Mouse (Mus musculus): ENCODE results near the gene Scaf8. TPM values are rescaled to one million over a fixed set of nuclear protein-coding genes. Genes with fewer than 3 reads are reported as not detected.

Gene Scaf8
- polyA plus RNA-seq, 1 experiment: 52.7 TPM

DNA sequence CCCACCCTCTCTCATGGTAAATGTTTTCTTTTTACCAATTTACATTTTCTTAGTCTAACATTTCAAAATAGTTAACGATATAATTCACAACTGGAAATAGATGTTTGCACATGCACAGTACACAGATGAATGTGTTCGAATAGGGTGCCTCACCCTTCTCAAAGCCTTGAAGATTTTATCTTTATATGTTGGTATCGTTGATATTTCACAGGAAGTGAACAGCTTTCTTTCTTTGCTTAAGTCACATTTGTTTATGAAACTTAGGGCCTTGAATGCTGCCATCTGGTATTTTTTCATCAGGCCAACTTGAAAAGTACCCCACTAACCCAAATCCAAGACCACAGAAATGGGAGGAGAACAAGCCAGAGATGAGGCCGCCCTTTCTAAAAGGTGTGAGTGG lies 94.8 kb downstream of the Scaf8 start:
- WGBS: 31% methylated on average over 4 of the region's 4 CpGs
- H3K36me3 ChIP-seq (ENCODE audit: control insufficient read depth, insufficient read depth, low read length): peaks cover 6% of the 10 kb centered on the region
- no peak for DNase-seq

DNA sequence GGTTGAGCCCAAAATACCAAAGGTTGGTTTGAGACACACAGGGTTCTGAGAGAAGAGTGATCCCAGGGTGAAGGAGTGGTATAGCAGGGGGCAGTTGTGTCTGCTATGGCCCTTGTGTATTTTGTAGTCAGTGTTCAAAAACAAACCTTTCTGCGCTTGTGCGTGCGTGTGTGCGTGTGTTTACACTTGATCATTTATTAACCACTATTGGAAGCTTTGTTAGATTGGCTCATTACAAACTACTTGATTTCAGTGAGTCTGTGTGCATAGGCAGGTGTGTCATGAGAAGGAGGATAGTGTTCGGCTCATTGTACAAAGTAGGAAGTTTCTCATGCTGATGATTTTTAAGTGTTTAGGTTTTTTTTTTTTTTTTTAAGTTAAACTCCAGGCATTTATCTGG lies 95.4 kb downstream of the Scaf8 start:
- WGBS: 97% methylated on average over 5 of the region's 5 CpGs
- TF ChIP-seq POLR2A (IDR thresholded peaks at IDR 0.05; ENCODE audit: control insufficient read depth, extremely low read depth, insufficient read depth, low read length, poor library complexity) (no peak), CTCF (IDR thresholded peaks at IDR 0.05; ENCODE audit: borderline replicate concordance, control insufficient read depth, extremely low read depth, insufficient read depth, low read length, poor library complexity) (no peak)
- H3K27me3 ChIP-seq (ENCODE audit: control insufficient read depth, insufficient read depth, low read length): no peaks in the 10 kb centered on the region
- H3K4me1 ChIP-seq (replicated peaks; ENCODE audit: control insufficient read depth, insufficient read depth, low read length): peaks cover 5% of the 10 kb centered on the region; the same call in 1 of the 2 replicates
- H3K4me3 ChIP-seq (ENCODE audit: control insufficient read depth, insufficient read depth, low read length): no peak overlapping the region
- no peak overlapping the region for H3K27ac ChIP-seq (ENCODE audit: control insufficient read depth, insufficient read depth, low read length)
- H3K36me3 ChIP-seq (ENCODE audit: control insufficient read depth, insufficient read depth, low read length): peaks cover 6% of the 10 kb centered on the region
- no peak for DNase-seq

More for the DNA sequence above, 94.8 kb downstream of the Scaf8 start:
- H3K4me1 ChIP-seq (replicated peaks; ENCODE audit: control insufficient read depth, insufficient read depth, low read length): peaks cover 5% of the 10 kb centered on the region; the same call in 1 of the 2 replicates
- TF ChIP-seq POLR2A (IDR thresholded peaks at IDR 0.05; ENCODE audit: control insufficient read depth, extremely low read depth, insufficient read depth, low read length, poor library complexity) (no peak), CTCF (IDR thresholded peaks at IDR 0.05; ENCODE audit: borderline replicate concordance, control insufficient read depth, extremely low read depth, insufficient read depth, low read length, poor library complexity) (no peak)
- no peak overlapping the region for H3K27ac ChIP-seq (ENCODE audit: control insufficient read depth, insufficient read depth, low read length)
- H3K27me3 ChIP-seq (ENCODE audit: control insufficient read depth, insufficient read depth, low read length): no peaks in the 10 kb centered on the region
- no peak overlapping the region for H3K4me3 ChIP-seq (ENCODE audit: control insufficient read depth, insufficient read depth, low read length)

DNA sequence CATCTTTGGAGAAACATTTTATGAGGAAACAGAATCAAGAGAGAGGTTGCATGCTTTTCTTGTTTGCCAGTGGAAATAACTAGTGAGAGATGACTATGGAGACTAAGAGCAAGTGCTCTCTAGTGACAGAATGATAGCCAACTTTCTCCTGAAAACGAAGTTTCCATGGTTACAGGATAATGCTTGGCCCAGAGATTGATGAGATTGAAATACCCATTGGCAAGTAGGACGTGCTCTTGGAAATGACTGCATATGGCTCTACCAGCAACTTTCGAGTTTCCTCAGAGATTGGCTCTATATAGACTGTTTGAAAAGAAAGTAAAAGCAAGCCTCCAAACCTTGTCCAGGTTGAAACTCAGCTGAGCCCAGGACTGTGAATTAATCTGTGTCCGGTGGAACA lies 97.3 kb downstream of the Scaf8 start:
- 95% methylated on average over 4 of the region's 4 CpGs for WGBS
- no peak overlapping the region for H3K4me3 ChIP-seq (ENCODE audit: control insufficient read depth, insufficient read depth, low read length)
- DNase-seq: no peak

DNA sequence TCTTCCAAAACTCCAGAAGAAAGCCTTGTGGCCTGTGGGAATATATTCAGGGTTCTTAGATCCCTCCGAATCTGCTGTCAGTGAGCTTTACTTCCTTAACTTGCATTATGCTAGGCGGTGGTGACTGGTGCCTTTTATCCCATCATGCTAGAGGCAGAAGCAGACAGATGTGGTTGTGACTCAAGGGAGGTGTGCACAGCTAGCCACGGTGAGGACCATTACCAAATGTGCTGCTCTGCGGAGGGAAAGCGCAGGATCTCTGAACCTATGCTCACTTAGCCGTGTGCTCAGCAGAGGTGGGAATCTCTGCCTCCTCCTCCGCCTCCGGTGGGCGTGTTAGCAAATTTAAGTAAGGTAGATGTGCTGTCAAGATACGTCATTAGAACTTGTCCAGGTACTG lies 98.1 kb downstream of the Scaf8 start:
- TF ChIP-seq CTCF (IDR thresholded peaks at IDR 0.05; ENCODE audit: borderline replicate concordance, control insufficient read depth, extremely low read depth, insufficient read depth, low read length, poor library complexity) (no peak), POLR2A (IDR thresholded peaks at IDR 0.05; ENCODE audit: control insufficient read depth, extremely low read depth, insufficient read depth, low read length, poor library complexity) (no peak)
- Histone ChIP-seq H3K36me3 (ENCODE audit: control insufficient read depth, insufficient read depth, low read length) (no peaks in the 10 kb centered on the region), H3K4me3 (ENCODE audit: control insufficient read depth, insufficient read depth, low read length) (no peak overlapping the region), H3K27ac (ENCODE audit: control insufficient read depth, insufficient read depth, low read length) (no peak overlapping the region), H3K27me3 (ENCODE audit: control insufficient read depth, insufficient read depth, low read length) (no peaks in the 10 kb centered on the region), H3K4me1 (replicated peaks; ENCODE audit: control insufficient read depth, insufficient read depth, low read length) (peaks cover 5% of the 10 kb centered on the region; the same call in 1 of the 2 replicates)
- WGBS: 93% methylated on average over 10 of the region's 10 CpGs
- no peak for DNase-seq

More for the DNA sequence above, 97.3 kb downstream of the Scaf8 start:
- TF ChIP-seq POLR2A (IDR thresholded peaks at IDR 0.05; ENCODE audit: control insufficient read depth, extremely low read depth, insufficient read depth, low read length, poor library complexity) (no peak), CTCF (IDR thresholded peaks at IDR 0.05; ENCODE audit: borderline replicate concordance, control insufficient read depth, extremely low read depth, insufficient read depth, low read length, poor library complexity) (no peak)
- Histone ChIP-seq H3K36me3 (ENCODE audit: control insufficient read depth, insufficient read depth, low read length) (no peaks in the 10 kb centered on the region; the same call in 1 of the 2 replicates), H3K27ac (ENCODE audit: control insufficient read depth, insufficient read depth, low read length) (no peak overlapping the region), H3K27me3 (ENCODE audit: control insufficient read depth, insufficient read depth, low read length) (no peaks in the 10 kb centered on the region), H3K4me1 (replicated peaks; ENCODE audit: control insufficient read depth, insufficient read depth, low read length) (peaks cover 5% of the 10 kb centered on the region; the same call in 1 of the 2 replicates)

DNA sequence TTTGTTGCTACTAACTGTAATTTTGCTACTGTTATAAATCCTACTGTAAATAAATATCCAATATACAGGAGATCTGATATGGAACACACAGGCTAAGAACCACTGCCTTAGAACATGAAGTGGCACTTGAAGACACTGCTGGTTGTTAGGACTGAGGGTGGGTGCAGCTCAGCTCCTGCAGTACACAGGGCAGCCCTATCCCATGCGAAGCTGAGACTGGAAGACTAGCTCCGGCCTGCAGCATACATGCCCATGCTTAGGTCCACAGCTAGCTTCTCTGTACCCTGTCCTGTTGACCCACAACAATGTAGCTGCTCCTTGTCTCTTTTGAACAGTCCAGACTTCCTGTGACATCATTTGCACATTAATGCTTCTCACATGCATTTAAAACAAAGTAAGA lies 100.1 kb downstream of the Scaf8 start:
- Histone ChIP-seq H3K27me3 (ENCODE audit: control insufficient read depth, insufficient read depth, low read length) (no peaks in the 10 kb centered on the region), H3K27ac (ENCODE audit: control insufficient read depth, insufficient read depth, low read length) (no peak overlapping the region), H3K4me1 (replicated peaks; ENCODE audit: control insufficient read depth, insufficient read depth, low read length) (no peaks in the 10 kb centered on the region), H3K36me3 (ENCODE audit: control insufficient read depth, insufficient read depth, low read length) (no peaks in the 10 kb centered on the region), H3K4me3 (ENCODE audit: control insufficient read depth, insufficient read depth, low read length) (no peak overlapping the region)
- 97% methylated on average over 2 of the region's 2 CpGs for WGBS
- TF ChIP-seq CTCF (IDR thresholded peaks at IDR 0.05; ENCODE audit: borderline replicate concordance, control insufficient read depth, extremely low read depth, insufficient read depth, low read length, poor library complexity): no peak
- TF ChIP-seq POLR2A (IDR thresholded peaks at IDR 0.05; ENCODE audit: control insufficient read depth, extremely low read depth, insufficient read depth, low read length, poor library complexity): no peak
- no peak for DNase-seq

DNA sequence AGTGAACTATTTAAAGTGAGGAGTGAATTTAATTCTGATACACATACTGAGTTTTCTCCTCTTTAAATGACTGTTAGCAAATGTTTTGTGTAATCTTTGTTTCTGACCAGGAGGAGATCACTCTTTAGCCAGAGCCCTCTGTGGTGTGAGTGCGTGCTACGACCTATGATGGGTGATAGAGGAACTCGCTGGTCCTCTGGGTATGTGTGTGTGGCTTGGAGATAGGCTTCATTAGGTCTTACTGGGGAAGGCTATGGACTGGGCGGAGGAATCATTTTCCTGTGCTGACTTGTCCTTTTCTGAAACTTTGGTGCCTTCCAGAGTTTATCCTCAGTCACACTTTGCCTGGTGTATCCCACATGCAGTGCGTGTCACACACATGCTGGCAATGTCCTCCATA lies 102.3 kb downstream of the Scaf8 start:
- TF ChIP-seq CTCF (IDR thresholded peaks at IDR 0.05; ENCODE audit: borderline replicate concordance, control insufficient read depth, extremely low read depth, insufficient read depth, low read length, poor library complexity) (no peak), POLR2A (IDR thresholded peaks at IDR 0.05; ENCODE audit: control insufficient read depth, extremely low read depth, insufficient read depth, low read length, poor library complexity) (no peak)
- no peaks in the 10 kb centered on the region for H3K27me3 ChIP-seq (ENCODE audit: control insufficient read depth, insufficient read depth, low read length)
- no peaks in the 10 kb centered on the region for H3K4me1 ChIP-seq (replicated peaks; ENCODE audit: control insufficient read depth, insufficient read depth, low read length)
- H3K36me3 ChIP-seq (ENCODE audit: control insufficient read depth, insufficient read depth, low read length): no peaks in the 10 kb centered on the region
- 97% methylated on average over 5 of the region's 5 CpGs for WGBS
- H3K27ac ChIP-seq (ENCODE audit: control insufficient read depth, insufficient read depth, low read length): no peak overlapping the region
- DNase-seq: no peak
- H3K4me3 ChIP-seq (ENCODE audit: control insufficient read depth, insufficient read depth, low read length): no peak overlapping the region

DNA sequence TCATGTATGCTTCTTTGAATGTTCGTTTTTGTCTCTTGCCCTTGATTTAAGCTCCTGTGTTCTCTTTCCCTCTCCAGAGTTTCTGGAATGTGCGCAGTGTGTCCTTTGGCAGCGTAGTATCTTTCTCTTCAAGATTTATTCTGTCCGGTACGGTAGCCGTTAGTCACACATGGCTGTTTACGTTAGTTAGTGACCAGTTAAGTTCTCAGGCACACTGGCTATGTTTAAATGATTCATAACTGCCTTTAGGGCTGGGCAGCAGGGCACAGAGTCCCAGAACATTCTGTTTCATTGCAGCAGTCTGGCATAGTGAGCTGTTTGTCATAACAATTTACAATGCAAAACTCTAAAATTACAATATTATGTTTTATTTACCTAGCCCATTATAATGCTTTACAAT lies 103.6 kb downstream of the Scaf8 start:
- H3K27me3 ChIP-seq (ENCODE audit: control insufficient read depth, insufficient read depth, low read length): no peaks in the 10 kb centered on the region
- WGBS: 98% methylated on average over 7 of the region's 7 CpGs
- H3K4me3 ChIP-seq (ENCODE audit: control insufficient read depth, insufficient read depth, low read length): no peak overlapping the region
- no peak for DNase-seq
- H3K36me3 ChIP-seq (ENCODE audit: control insufficient read depth, insufficient read depth, low read length): no peaks in the 10 kb centered on the region
- TF ChIP-seq POLR2A (IDR thresholded peaks at IDR 0.05; ENCODE audit: control insufficient read depth, extremely low read depth, insufficient read depth, low read length, poor library complexity) (no peak), CTCF (IDR thresholded peaks at IDR 0.05; ENCODE audit: borderline replicate concordance, control insufficient read depth, extremely low read depth, insufficient read depth, low read length, poor library complexity) (no peak)
- H3K27ac ChIP-seq (ENCODE audit: control insufficient read depth, insufficient read depth, low read length): no peak overlapping the region
- no peaks in the 10 kb centered on the region for H3K4me1 ChIP-seq (replicated peaks; ENCODE audit: control insufficient read depth, insufficient read depth, low read length)
